8 mouse cellular contexts compared by ENCODE assay signal in the genomic region with DNA sequence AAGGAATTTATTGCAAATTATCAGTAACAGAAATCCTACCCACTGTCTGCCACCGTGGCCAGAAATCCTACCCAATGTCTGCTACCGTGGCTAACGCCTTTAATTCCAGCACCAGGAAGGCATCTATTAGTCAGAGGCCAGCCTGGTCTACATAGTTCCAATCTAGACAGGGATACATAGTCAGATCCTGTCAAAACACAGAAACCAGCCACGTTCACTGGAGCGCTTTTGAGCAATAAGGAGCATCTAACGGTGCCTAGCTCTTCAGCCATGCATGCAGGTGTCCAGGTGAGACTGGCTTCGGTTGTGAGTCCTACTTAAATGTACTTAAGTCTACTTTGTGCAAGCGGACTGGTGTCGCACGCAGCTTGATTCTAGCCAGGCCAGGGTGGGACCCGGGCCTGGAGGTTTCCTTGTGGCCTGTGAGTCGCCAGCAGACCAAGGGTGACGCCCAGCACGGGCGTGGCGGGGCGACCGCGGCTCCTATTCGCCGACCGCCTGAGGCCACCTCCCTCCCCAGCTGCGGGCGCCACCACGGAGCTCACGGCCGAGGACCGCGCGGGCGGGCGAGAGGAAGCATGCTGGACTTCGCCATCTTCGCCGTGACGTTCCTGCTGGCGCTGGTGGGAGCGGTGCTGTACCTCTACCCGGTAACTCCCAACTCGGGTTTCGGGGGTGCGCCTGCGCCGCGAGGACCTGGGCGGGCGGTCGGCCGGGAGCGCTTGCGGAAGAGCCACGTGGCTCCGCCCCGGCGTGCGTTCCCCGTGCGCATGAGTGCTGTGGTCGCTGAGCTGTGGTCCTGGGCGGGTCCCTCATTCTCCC. TPM values are rescaled to one million over a fixed set of nuclear protein-coding genes. Genes with fewer than 3 reads are reported as not detected.
A peak's percentile ranks its signal among the peaks of the same experiment; 100 is the strongest.
DNase-seq lines count a peak whose midpoint lies in the region; ATAC-seq lines count a peak whose summit lies in the region.

TSS of gene Cyp20a1 (plus strand) at position 516 of the 822 bp plus-strand sequence.

- H3K36me3 ChIP-seq in heart, embryonic 14.5 days (ENCODE audit: control insufficient read depth, insufficient read depth, low read length): peaks cover 9% of the 10 kb centered on the region
- H3K36me3 ChIP-seq in liver, embryonic 13.5 days: peaks cover 6% of the 10 kb centered on the region; the same call in 1 of the 2 replicates
- 0 out of 2 replicates have a peak, but pooled peaks cover 8% of the 10 kb centered on the region for H3K36me3 ChIP-seq in stomach, embryonic 16.5 days (ENCODE audit: control insufficient read depth, insufficient read depth, low read length)

- H3K9ac ChIP-seq in heart, embryonic 14.5 days (ENCODE audit: low read length): peak within 1 kb of the TSS; percentile 79
- H3K9ac ChIP-seq in liver, embryonic 13.5 days: peak within 1 kb of the TSS; percentile 74
- peak within 1 kb of the TSS; percentile 88 for H3K9ac ChIP-seq in stomach, embryonic 16.5 days (ENCODE audit: low read length)

- no peaks in the 10 kb centered on the region for H3K27me3 ChIP-seq in heart, embryonic 14.5 days (ENCODE audit: control insufficient read depth, insufficient read depth, low read length)
- no peaks in the 10 kb centered on the region for H3K27me3 ChIP-seq in liver, embryonic 13.5 days
- H3K27me3 ChIP-seq in stomach, embryonic 16.5 days (ENCODE audit: control insufficient read depth, insufficient read depth, low read length): no peaks in the 10 kb centered on the region

- no peaks in the 10 kb centered on the region for H3K9me3 ChIP-seq in heart, embryonic 14.5 days (ENCODE audit: control insufficient read depth, low read length)
- no peaks in the 10 kb centered on the region for H3K9me3 ChIP-seq in liver, embryonic 13.5 days (replicated peaks)
- H3K9me3 ChIP-seq in stomach, embryonic 16.5 days (replicated peaks; ENCODE audit: control insufficient read depth, low read length): no peaks in the 10 kb centered on the region

- WGBS in heart, embryonic 14.5 days: 2% methylated on average over 60 of the region's 60 CpGs
- WGBS in liver, embryonic 13.5 days (ENCODE audit: insufficient replicate concordance): 1% methylated on average over 60 of the region's 60 CpGs
- under 1% methylated on average over 60 of the region's 60 CpGs for WGBS in stomach, embryonic 16.5 days

- peak within 1 kb of the TSS; percentile 64 to 74 for H3K4me3 ChIP-seq in heart, embryonic 14.5 days (ENCODE audit: control insufficient read depth in 1 of 2, insufficient read depth in 1 of 2, low read depth in 1 of 2, low read length in 2 of 2)
- H3K4me3 ChIP-seq in liver, embryonic 13.5 days (replicated peaks): peak within 1 kb of the TSS; percentile 70
- peak within 1 kb of the TSS; percentile 78 for H3K4me3 ChIP-seq in stomach, embryonic 16.5 days (replicated peaks; ENCODE audit: low read length)

- H3K4me2 ChIP-seq in heart, embryonic 14.5 days (ENCODE audit: low read length): peak within 1 kb of the TSS; percentile 79
- H3K4me2 ChIP-seq in liver, embryonic 13.5 days: peak within 1 kb of the TSS; percentile 87
- H3K4me2 ChIP-seq in stomach, embryonic 16.5 days (ENCODE audit: low read depth, low read length): peak within 1 kb of the TSS; percentile 84

- peaks cover 3 to 21% of the 10 kb centered on the region in 2 experiments; a peak in 3 of 4 replicates for H3K4me1 ChIP-seq in heart, embryonic 14.5 days (ENCODE audit: control insufficient read depth in 2 of 2, insufficient read depth in 2 of 2, low read length in 2 of 2)
- H3K4me1 ChIP-seq in liver, embryonic 13.5 days (replicated peaks): peaks cover 36% of the 10 kb centered on the region
- peaks cover 13% of the 10 kb centered on the region for H3K4me1 ChIP-seq in stomach, embryonic 16.5 days (ENCODE audit: control insufficient read depth, insufficient read depth, low read length)

- peak; percentile 94 for ATAC-seq in CD4-positive, CD25-positive, alpha-beta regulatory T cell, adult 4 months
- ATAC-seq in heart, embryonic 14.5 days (ENCODE audit: insufficient number of reproducible peaks, insufficient read depth, low FRiP score, low read depth): peak; percentile 97
- peak; percentile 99 for ATAC-seq in liver, embryonic 13.5 days (ENCODE audit: low read depth)
- ATAC-seq in stomach, embryonic 16.5 days (ENCODE audit: insufficient read depth, low FRiP score): peak; percentile 99

- peak; percentile 66 for DNase-seq in c-Kit-negative CD71-positive TER-119-positive erythroid progenitor cells, embryonic 14.5 days (ENCODE audit: low read depth, low spot score)
- peak; percentile 76 for DNase-seq in fibroblast of lung, adult 2 months (ENCODE audit: low read depth)
- DNase-seq in kidney, postnatal 14 days: peak; percentile 92
- DNase-seq in liver, embryonic 13.5 days: peak; percentile 86
- peak; percentile 90 for DNase-seq in neural tube, embryonic 10.5 days (ENCODE audit: extremely low spot score, low spot score)

- peak within 1 kb of the TSS; percentile 91 to 94 for H3K27ac ChIP-seq in heart, embryonic 14.5 days (replicated peaks in 1 of 2; ENCODE audit: control insufficient read depth in 1 of 2, insufficient read depth in 1 of 2, low read depth in 2 of 2, low read length in 2 of 2)
- H3K27ac ChIP-seq in liver, embryonic 13.5 days: peak within 1 kb of the TSS; percentile 76
- H3K27ac ChIP-seq in stomach, embryonic 16.5 days (ENCODE audit: low read length): peak within 1 kb of the TSS; percentile 96

RNA-seq across cellular contexts. Expression of gene Cyp20a1, which starts in this region (rescaled TPM):
- 10 to 100 TPM; 12.9 to 17.3 TPM for polyA plus RNA-seq in CD4-positive, CD25-positive, alpha-beta regulatory T cell, adult 4 months (2017; shearing (Covaris generic))
- polyA plus RNA-seq in heart, embryonic 14.5 days (2014; fragmentation: Nextera tagmentation; extraction: Ambion mirVana): 20.4 and 22.8 TPM in 2 replicates
- 11.3 and 14.3 TPM in 2 replicates for polyA plus RNA-seq in liver, embryonic 13.5 days (2015; fragmentation: Nextera tagmentation; extraction: Ambion mirVana)
- polyA plus RNA-seq in stomach, embryonic 16.5 days (2015; fragmentation: Nextera tagmentation; extraction: Ambion mirVana): 22.2 and 24.1 TPM in 2 replicates

Comparison
In these comparisons a context has a peak if more than half of its experiments do, and no peak if none do; other contexts are left out.
1. Peak in every context shown above with its lines: DNase-seq, ATAC-seq, H3K4me3 ChIP-seq and H3K27ac ChIP-seq.